Comparison of ENCODE assay signal across 10 mouse cellular contexts in the genomic region with DNA sequence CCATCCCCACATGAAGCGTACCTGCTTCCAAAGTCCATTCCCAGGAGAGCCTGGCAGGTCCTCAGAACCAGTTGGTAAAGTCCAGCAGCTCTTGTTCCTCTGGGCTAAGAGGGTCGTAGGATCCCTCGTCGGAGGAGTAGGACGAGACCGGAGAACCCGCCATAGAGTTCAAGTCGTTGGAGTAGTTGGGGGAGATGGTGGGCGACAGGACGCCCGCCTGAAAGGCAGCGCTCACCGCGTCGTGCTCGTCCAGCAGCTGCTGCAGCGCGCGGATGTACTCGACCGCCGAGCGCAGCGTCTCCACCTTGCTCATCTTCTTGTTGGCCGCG. TPM values are rescaled to one million over a fixed set of nuclear protein-coding genes. Genes with fewer than 3 reads are reported as not detected.
DNase-seq lines count a peak whose midpoint lies in the region; ATAC-seq and TF ChIP-seq lines count a peak whose summit lies in the region.
"Had no signal": no experiment of that assay in that cellular context is flagged by ENCODE, and none has a peak within 500 bp of the region (broad histone marks: within the 10 kb centered on the region; RNA-seq: fewer than 3 reads in every experiment).

No protein-coding gene starts in this region.

- under 1% methylated on average over 26 of the region's 26 CpGs for WGBS in heart, adult 2 months
- 0% methylated on average over 26 of the region's 26 CpGs for WGBS in limb, embryonic 14.5 days
- under 1% methylated on average over 26 of the region's 26 CpGs for WGBS in stomach, embryonic 16.5 days

- peak overlapping the region; percentile 98 for H3K4me2 ChIP-seq in limb, embryonic 14.5 days (replicated peaks; ENCODE audit: low read depth, low read length, severe bottlenecking)
- peak overlapping the region; percentile 98 for H3K4me2 ChIP-seq in stomach, embryonic 16.5 days (ENCODE audit: low read depth, low read length)

- DNase-seq in heart, adult 2 months: no peak
- DNase-seq in heart, adult 9 months (ENCODE audit: low spot score in 2 of 2): no peak
- peak; percentile 61 for DNase-seq in right cerebral cortex, postnatal 25 days
- no peak for DNase-seq in right cerebral cortex, postnatal 14 days
- no peak for DNase-seq in limb, embryonic 14.5 days (ENCODE audit: low spot score)
- DNase-seq in spleen, postnatal 36 days (ENCODE audit: low spot score in 2 of 2): no peak
- no peak for DNase-seq in right cerebral cortex, postnatal 10 days (ENCODE audit: low spot score in 2 of 2)

- H3K4me3 ChIP-seq in heart, adult 2 months: peak overlapping the region; percentile 3; the same call in 1 of the 2 replicates
- peak overlapping the region; percentile 50 for H3K4me3 ChIP-seq in limb, embryonic 14.5 days (replicated peaks; ENCODE audit: low read length)
- peak overlapping the region; percentile 60 for H3K4me3 ChIP-seq in stomach, embryonic 16.5 days (replicated peaks; ENCODE audit: low read length)

- no peaks in the 10 kb centered on the region for H3K79me2 ChIP-seq in heart, adult 2 months (replicated peaks; ENCODE audit: control insufficient read depth, insufficient read depth, low read length)

- no peaks in the 10 kb centered on the region for H3K9me3 ChIP-seq in limb, embryonic 14.5 days (ENCODE audit: control insufficient read depth, low read length)
- H3K9me3 ChIP-seq in stomach, embryonic 16.5 days (replicated peaks; ENCODE audit: control insufficient read depth, low read length): 0 out of 2 replicates have a peak, but pooled peaks cover 3% of the 10 kb centered on the region

- TF ChIP-seq EP300 in heart, adult 2 months (IDR thresholded peaks at IDR 0.05; ENCODE audit: insufficient read depth, low read depth, low read length): no peak

- H3K36me3 ChIP-seq in heart, adult 2 months (ENCODE audit: control insufficient read depth, insufficient read depth, low read length): no peaks in the 10 kb centered on the region
- no peaks in the 10 kb centered on the region for H3K36me3 ChIP-seq in limb, embryonic 14.5 days (ENCODE audit: control insufficient read depth, insufficient read depth, low read length)
- H3K36me3 ChIP-seq in stomach, embryonic 16.5 days (ENCODE audit: control insufficient read depth, insufficient read depth, low read length): no peaks in the 10 kb centered on the region; the same call in 1 of the 2 replicates

- intact Hi-C loops in heart, adult 2 months (cut with DNase I): no loop called here

- ATAC-seq in limb, embryonic 14.5 days (ENCODE audit: low FRiP score, low read depth): no peak
- no peak for ATAC-seq in stomach, embryonic 16.5 days (ENCODE audit: insufficient read depth, low FRiP score)

- no peaks in the 10 kb centered on the region for H3K4me1 ChIP-seq in heart, adult 2 months (ENCODE audit: control insufficient read depth, insufficient read depth, low read length)
- peaks cover 11% of the 10 kb centered on the region for H3K4me1 ChIP-seq in limb, embryonic 14.5 days (ENCODE audit: control insufficient read depth, insufficient read depth, low read length)
- peaks cover 7% of the 10 kb centered on the region; the same call in 1 of the 2 replicates for H3K4me1 ChIP-seq in stomach, embryonic 16.5 days (ENCODE audit: control insufficient read depth, insufficient read depth, low read length)

- no peak for TF ChIP-seq POLR2A in heart, adult 2 months (IDR thresholded peaks at IDR 0.05; ENCODE audit: insufficient read depth, low read depth, low read length)
- no peak for TF ChIP-seq POLR2A in limb, embryonic 14.5 days (IDR thresholded peaks at IDR 0.05; ENCODE audit: borderline replicate concordance, extremely low read depth, insufficient read depth, insufficient read length)

- TF ChIP-seq CTCF in heart, adult 2 months (IDR thresholded peaks at IDR 0.05): no peak

- H3K9ac ChIP-seq in heart, adult 2 months (ENCODE audit: low read depth, low read length): no peak overlapping the region
- H3K9ac ChIP-seq in limb, embryonic 14.5 days (ENCODE audit: low read depth, low read length, severe bottlenecking): peak overlapping the region; percentile 43
- H3K9ac ChIP-seq in stomach, embryonic 16.5 days (ENCODE audit: low read length): peak overlapping the region; percentile 58

- peaks cover 10% of the 10 kb centered on the region; the same call in 1 of the 2 replicates for H3K27me3 ChIP-seq in heart, adult 2 months (ENCODE audit: control insufficient read depth, insufficient read depth, low read length)
- H3K27me3 ChIP-seq in limb, embryonic 14.5 days (ENCODE audit: control insufficient read depth, insufficient read depth, low read length): peaks cover 86% of the 10 kb centered on the region
- H3K27me3 ChIP-seq in stomach, embryonic 16.5 days (ENCODE audit: control insufficient read depth, insufficient read depth, low read length): peaks cover 89% of the 10 kb centered on the region

- no peak overlapping the region for H3K27ac ChIP-seq in heart, adult 2 months
- no peak overlapping the region for H3K27ac ChIP-seq in limb, embryonic 14.5 days (replicated peaks; ENCODE audit: low read depth, low read length)
- no peak overlapping the region; the same call in 1 of the 2 replicates for H3K27ac ChIP-seq in stomach, embryonic 16.5 days (ENCODE audit: low read length)

RNA-seq across cellular contexts. Expression of a gene that starts 1.2 kb away (rescaled TPM):
- under 1 TPM in 1 of 2 experiments, not detected in 1; 0.10 TPM for total RNA-seq in heart, adult 2 months (2021)
- 0.06 TPM in 1 of 2 replicates, not detected in the other for polyA plus RNA-seq in heart, adult 2 months (2012; rRNA removed)
- 0.40 and 0.55 TPM in 2 replicates for polyA plus RNA-seq in limb, embryonic 14.5 days (2012; rRNA removed)
- 0.23 and 0.36 TPM in 2 replicates for polyA plus RNA-seq in limb, embryonic 14.5 days (2014; fragmentation: Nextera tagmentation; extraction: Ambion mirVana)
- polyA plus RNA-seq in stomach, embryonic 16.5 days (2015; fragmentation: Nextera tagmentation; extraction: Ambion mirVana): 2.9 and 3.5 TPM in 2 replicates
- total RNA-seq: monocyte, adult 5-6 weeks had no signal
- polyA plus RNA-seq: C2C12 had no signal

RNA-seq across cellular contexts. Expression of a gene that starts 29.3 kb away (rescaled TPM):
- 10 to 100 TPM; 11.2 to 12.0 TPM for total RNA-seq in heart, adult 2 months (2021)
- 0.14 and 0.56 TPM in 2 replicates for polyA plus RNA-seq in heart, adult 2 months (2012; rRNA removed)
- polyA plus RNA-seq in limb, embryonic 14.5 days (2012; rRNA removed): not detected in 2 replicates
- not detected in 2 replicates for polyA plus RNA-seq in limb, embryonic 14.5 days (2014; fragmentation: Nextera tagmentation; extraction: Ambion mirVana)
- polyA plus RNA-seq in stomach, embryonic 16.5 days (2015; fragmentation: Nextera tagmentation; extraction: Ambion mirVana): 2.8 and 4.3 TPM in 2 replicates
- total RNA-seq: monocyte, adult 5-6 weeks had no signal
- polyA plus RNA-seq: C2C12 had no signal

Comparison
In these comparisons a context has a peak if more than half of its experiments do, and no peak if none do; other contexts are left out.
1. H3K4me3 ChIP-seq: peak in every context shown above with its lines; median percentile 60 in stomach, embryonic 16.5 days; 50 in limb, embryonic 14.5 days; 3 in heart, adult 2 months.